Mouse (Mus musculus) cerebellum, adult 9-10 months (tissue): ENCODE results near the gene Fbln7.

Experiments
- DNase-seq: peaks from one replicate; pipeline ENCODE4 v3.0.0; 2022

The Fbln7 gene

GRCm38 (mm10) chr2:128875526-128875925 is 12.7 kb downstream of the Fbln7 start:
- DNase-seq = no peak

DNA sequence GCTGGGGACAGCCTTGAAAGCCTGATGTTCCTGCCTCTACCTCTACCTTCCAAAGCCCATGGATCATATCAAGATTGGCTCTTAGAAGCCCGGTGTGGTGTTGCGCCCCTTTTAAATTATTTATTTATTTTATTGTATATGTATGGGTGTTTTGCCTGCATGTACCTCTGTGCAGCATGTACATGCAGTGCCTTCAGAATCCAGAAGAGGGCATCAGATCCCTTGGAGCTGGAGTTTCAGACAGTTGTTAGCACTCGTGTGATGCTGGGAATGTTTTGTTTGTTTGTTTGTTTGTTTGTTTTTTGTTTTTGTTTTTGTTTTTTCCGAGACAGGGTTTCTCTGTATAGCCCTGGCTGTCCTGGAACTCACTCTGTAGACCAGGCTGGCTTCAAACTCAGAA is 18.5 kb downstream of the Fbln7 start:
- no peak for DNase-seq

DNA sequence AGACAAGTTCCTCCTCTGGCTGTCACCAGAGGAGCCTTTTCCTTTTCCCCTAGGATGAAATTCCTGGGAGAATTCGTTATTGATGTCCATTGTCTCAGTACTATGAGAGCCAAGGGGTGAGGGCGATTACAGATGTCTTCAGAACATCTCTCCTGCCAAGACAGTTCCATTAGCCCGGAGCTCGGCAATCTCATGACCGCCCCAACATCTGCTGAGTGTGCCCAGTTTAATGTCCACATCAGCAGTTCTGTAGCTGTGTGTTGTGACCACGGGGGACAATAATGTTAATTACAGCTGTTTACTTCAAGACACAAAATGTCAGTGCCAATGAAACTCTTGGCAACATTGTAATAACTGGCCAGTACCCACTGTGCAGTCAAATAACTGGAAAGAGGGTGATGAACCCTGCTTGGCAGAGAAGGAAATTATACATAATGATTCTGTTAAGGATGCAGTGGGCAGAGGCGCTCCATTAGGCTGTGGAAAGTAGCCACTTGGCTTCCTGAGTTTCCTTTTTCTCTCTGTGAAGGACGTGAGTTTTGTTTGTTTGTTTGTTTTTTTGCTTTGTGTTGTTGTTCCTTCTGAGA is 22.5 kb downstream of the Fbln7 start:
- no peak for DNase-seq

- no peak for DNase-seq
Observed at GRCm38 (mm10) chr2:128887866-128888550, 25.2 kb downstream of the Fbln7 start.

DNA sequence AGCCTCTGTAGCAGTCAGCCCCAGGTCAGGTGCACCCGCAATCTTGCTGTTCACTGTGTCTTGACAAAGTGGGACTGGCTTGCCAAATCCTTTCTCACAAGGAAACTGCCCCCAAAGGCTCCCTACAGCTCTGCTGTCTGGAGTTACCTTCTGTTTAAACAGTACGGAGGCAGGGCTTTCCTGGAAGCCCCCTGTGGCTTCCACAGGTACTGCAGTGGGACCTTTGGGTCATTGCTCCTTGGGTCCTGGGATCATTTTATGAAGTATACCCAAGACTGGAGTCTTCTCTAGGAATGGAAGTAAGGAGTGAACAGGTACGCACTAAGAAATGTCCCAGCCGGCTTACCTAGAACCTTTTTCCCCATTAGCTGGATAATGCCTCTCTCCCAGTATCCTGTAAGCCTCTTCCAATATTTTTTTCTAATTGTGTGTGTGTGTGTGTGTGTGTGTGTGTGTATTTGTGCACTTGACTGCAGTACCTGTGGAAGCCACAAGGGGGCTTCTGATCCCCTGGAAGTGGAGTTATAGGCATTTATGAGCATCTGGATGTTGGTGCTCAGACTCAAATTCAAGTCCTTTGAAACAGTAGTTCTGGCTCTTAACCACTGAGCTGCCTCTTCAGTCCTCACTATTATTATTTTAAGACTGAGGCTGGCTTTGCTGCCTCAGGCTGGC is 28.0 kb downstream of the Fbln7 start:
- no peak for DNase-seq

- peak; percentile 55 for DNase-seq
Observed at GRCm38 (mm10) chr2:128892180-128892721, 29.5 kb downstream of the Fbln7 start.

DNA sequence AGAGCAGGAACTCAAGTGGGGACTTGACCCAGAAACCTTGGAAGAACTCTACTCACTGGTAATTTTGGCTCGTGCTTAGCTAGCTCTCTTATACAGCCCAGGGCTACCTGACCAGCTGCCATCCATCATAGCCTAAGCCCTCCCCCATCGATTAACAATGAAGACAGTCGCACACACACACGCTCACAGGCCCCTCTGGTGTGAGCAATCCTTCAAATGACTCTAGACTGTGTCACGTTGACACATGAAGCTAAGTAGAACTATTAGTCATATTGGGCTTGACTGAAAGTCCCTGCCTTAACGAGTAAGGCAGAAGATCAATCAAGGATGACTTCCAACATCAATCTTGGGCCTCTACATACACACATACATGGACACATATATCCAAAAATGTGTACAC is 40.1 kb downstream of the Fbln7 start:
- no peak for DNase-seq

DNA sequence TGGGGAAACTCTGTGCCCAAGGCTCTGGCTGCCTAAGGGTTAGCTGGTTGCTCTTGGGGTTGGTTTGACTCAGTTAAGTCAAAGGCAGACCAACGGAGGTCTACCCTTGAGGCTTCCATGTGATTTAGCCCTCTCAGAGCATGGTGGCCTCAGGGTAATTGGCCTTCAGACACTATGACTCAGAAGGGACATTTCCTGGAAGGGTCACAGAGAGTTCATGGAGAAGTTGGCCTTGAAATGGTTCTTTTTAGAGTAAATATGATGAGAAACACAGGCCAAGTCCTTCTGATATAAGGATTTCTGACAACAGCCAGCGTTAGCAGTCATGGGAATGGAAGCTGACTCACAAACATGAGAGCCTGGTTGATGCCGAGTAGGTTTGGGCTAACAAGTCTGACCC is 40.9 kb downstream of the Fbln7 start:
- DNase-seq = no peak

- DNase-seq = no peak
Observed at GRCm38 (mm10) chr2:128914978-128915377, 52.2 kb downstream of the Fbln7 start.

- DNase-seq = no peak
Observed at GRCm38 (mm10) chr2:128916528-128916927, 53.7 kb downstream of the Fbln7 start.

GRCm38 (mm10) chr2:128924799-128925198 is 62.0 kb downstream of the Fbln7 start:
- DNase-seq = no peak

- no peak for DNase-seq
Observed at GRCm38 (mm10) chr2:128928446-128928845, 65.7 kb downstream of the Fbln7 start.

GRCm38 (mm10) chr2:128930704-128931103 is 67.9 kb downstream of the Fbln7 start:
- no peak for DNase-seq

GRCm38 (mm10) chr2:128936256-128936655 is 73.5 kb downstream of the Fbln7 start:
- no peak for DNase-seq

- peak; percentile 97 for DNase-seq
Observed at GRCm38 (mm10) chr2:128943538-128944528, 81.1 kb downstream of the Fbln7 start, which contains the start of gene Zc3h8. Gene Zc3h8, minus strand, starts transcription at chr2:128944077.
